Mouse (Mus musculus): ENCODE data around the gene 4930568D16Rik. TPM values are rescaled to one million over a fixed set of nuclear protein-coding genes. Genes with fewer than 3 reads are reported as not detected.

4930568D16Rik gene
- polyA plus RNA-seq, 1 experiment from 2014 or later: not detected

GRCm38 (mm10) chr2:35309906-35310493, 57.5 kb downstream of the 4930568D16Rik start:
- H3K27ac ChIP-seq (ENCODE audit: low read length): no peak overlapping the region
- ATAC-seq (ENCODE audit: insufficient number of reproducible peaks, insufficient read depth, low FRiP score, low read depth): no peak
- no peaks in the 10 kb centered on the region for H3K27me3 ChIP-seq (ENCODE audit: control insufficient read depth, insufficient read depth, low read length)
- H3K36me3 ChIP-seq (ENCODE audit: control insufficient read depth, insufficient read depth, low read length): no peaks in the 10 kb centered on the region; the same call in 1 of the 2 replicates
- H3K9ac ChIP-seq (replicated peaks; ENCODE audit: low read depth, low read length): no peak overlapping the region
- H3K9me3 ChIP-seq (ENCODE audit: control insufficient read depth, low read depth, low read length): no peaks in the 10 kb centered on the region
- H3K4me3 ChIP-seq (ENCODE audit: low read depth, low read length): no peak overlapping the region
- no peak overlapping the region for H3K4me2 ChIP-seq (replicated peaks; ENCODE audit: low read depth, low read length)
- H3K4me1 ChIP-seq (ENCODE audit: control insufficient read depth, insufficient read depth, low read length): 0 out of 2 replicates have a peak, but pooled peaks cover 3% of the 10 kb centered on the region
- 87% methylated on average over 4 of the region's 4 CpGs for WGBS

GRCm38 (mm10) chr2:35308166-35308565, 59.4 kb downstream of the 4930568D16Rik start:
- Histone ChIP-seq H3K36me3 (ENCODE audit: control insufficient read depth, insufficient read depth, low read length) (no peaks in the 10 kb centered on the region; the same call in none of the 2 replicates), H3K4me3 (ENCODE audit: low read depth, low read length) (no peak overlapping the region), H3K4me1 (ENCODE audit: control insufficient read depth, insufficient read depth, low read length) (no peaks in the 10 kb centered on the region), H3K9ac (replicated peaks; ENCODE audit: low read depth, low read length) (no peak overlapping the region), H3K27ac (ENCODE audit: low read length) (no peak overlapping the region), H3K27me3 (ENCODE audit: control insufficient read depth, insufficient read depth, low read length) (no peaks in the 10 kb centered on the region), H3K4me2 (replicated peaks; ENCODE audit: low read depth, low read length) (no peak overlapping the region), H3K9me3 (ENCODE audit: control insufficient read depth, low read depth, low read length) (no peaks in the 10 kb centered on the region)
- WGBS: 46% methylated on average over 1 of the region's 1 CpGs
- ATAC-seq (ENCODE audit: insufficient number of reproducible peaks, insufficient read depth, low FRiP score, low read depth): no peak

Other genes with a start within 250 kb of the 4930568D16Rik start
- gene Rab14, start 166.6 kb downstream of the 4930568D16Rik start, polyA plus RNA-seq (2014; fragmentation: Nextera tagmentation; extraction: Ambion mirVana): 314 and 322 TPM in 2 replicates
- gene Gsn, start 111.3 kb downstream of the 4930568D16Rik start, polyA plus RNA-seq (2014; fragmentation: Nextera tagmentation; extraction: Ambion mirVana): 204 and 219 TPM in 2 replicates
- gene Stom, start 30.8 kb downstream of the 4930568D16Rik start, polyA plus RNA-seq (2014; fragmentation: Nextera tagmentation; extraction: Ambion mirVana): 61.2 and 66.1 TPM in 2 replicates
- not detected in 2 replicates for gene 4930402F06Rik, start 29.4 kb upstream of the 4930568D16Rik start, polyA plus RNA-seq (2014; fragmentation: Nextera tagmentation; extraction: Ambion mirVana)
- gene Ggta1, start 95.5 kb upstream of the 4930568D16Rik start, polyA plus RNA-seq (2014; fragmentation: Nextera tagmentation; extraction: Ambion mirVana): 23.5 and 27.1 TPM in 2 replicates
- gene Dab2ip, start 190.5 kb upstream of the 4930568D16Rik start, polyA plus RNA-seq (2014; fragmentation: Nextera tagmentation; extraction: Ambion mirVana): 44.8 and 49.7 TPM in 2 replicates